Mouse (Mus musculus): ENCODE results near the gene Trhde. TPM values are rescaled to one million over a fixed set of nuclear protein-coding genes. Genes with fewer than 3 reads are reported as not detected.

Gene Trhde
- polyA plus RNA-seq, 1 experiment: 0.54 TPM

GRCm38 (mm10) chr10:114765914-114766313 is 36.2 kb downstream of the Trhde start:
- TF ChIP-seq POLR2A (IDR thresholded peaks at IDR 0.05; ENCODE audit: control insufficient read depth, low read depth, low read length): no peak
- no peak for TF ChIP-seq CTCF (IDR thresholded peaks at IDR 0.05; ENCODE audit: control insufficient read depth, insufficient read depth, insufficient replicate concordance, low read depth, low read length)
- H3K36me3 ChIP-seq (ENCODE audit: control insufficient read depth, insufficient read depth, low read length): no peaks in the 10 kb centered on the region
- H3K4me1 ChIP-seq (ENCODE audit: control insufficient read depth, insufficient read depth, low read length): no peaks in the 10 kb centered on the region
- no peak overlapping the region for H3K27ac ChIP-seq (ENCODE audit: control insufficient read depth, insufficient read depth, low read depth, low read length)
- H3K27me3 ChIP-seq (ENCODE audit: control insufficient read depth, insufficient read depth, low read length): no peaks in the 10 kb centered on the region
- H3K4me3 ChIP-seq (ENCODE audit: control insufficient read depth, low read depth, low read length): no peak overlapping the region

GRCm38 (mm10) chr10:114762125-114762524 is 40.0 kb downstream of the Trhde start:
- TF ChIP-seq CTCF (IDR thresholded peaks at IDR 0.05; ENCODE audit: control insufficient read depth, insufficient read depth, insufficient replicate concordance, low read depth, low read length) (no peak), POLR2A (IDR thresholded peaks at IDR 0.05; ENCODE audit: control insufficient read depth, low read depth, low read length) (no peak)
- Histone ChIP-seq H3K27ac (ENCODE audit: control insufficient read depth, insufficient read depth, low read depth, low read length) (no peak overlapping the region), H3K4me3 (ENCODE audit: control insufficient read depth, low read depth, low read length) (no peak overlapping the region), H3K36me3 (ENCODE audit: control insufficient read depth, insufficient read depth, low read length) (no peaks in the 10 kb centered on the region), H3K4me1 (ENCODE audit: control insufficient read depth, insufficient read depth, low read length) (no peaks in the 10 kb centered on the region), H3K27me3 (ENCODE audit: control insufficient read depth, insufficient read depth, low read length) (no peaks in the 10 kb centered on the region)

GRCm38 (mm10) chr10:114759240-114759639 is 42.9 kb downstream of the Trhde start:
- H3K27me3 ChIP-seq (ENCODE audit: control insufficient read depth, insufficient read depth, low read length): no peaks in the 10 kb centered on the region
- no peak for TF ChIP-seq POLR2A (IDR thresholded peaks at IDR 0.05; ENCODE audit: control insufficient read depth, low read depth, low read length)
- TF ChIP-seq CTCF (IDR thresholded peaks at IDR 0.05; ENCODE audit: control insufficient read depth, insufficient read depth, insufficient replicate concordance, low read depth, low read length): no peak
- H3K27ac ChIP-seq (ENCODE audit: control insufficient read depth, insufficient read depth, low read depth, low read length): no peak overlapping the region
- H3K4me1 ChIP-seq (ENCODE audit: control insufficient read depth, insufficient read depth, low read length): no peaks in the 10 kb centered on the region
- H3K4me3 ChIP-seq (ENCODE audit: control insufficient read depth, low read depth, low read length): no peak overlapping the region
- no peaks in the 10 kb centered on the region for H3K36me3 ChIP-seq (ENCODE audit: control insufficient read depth, insufficient read depth, low read length)

GRCm38 (mm10) chr10:114758614-114759013 is 43.5 kb downstream of the Trhde start:
- TF ChIP-seq CTCF (IDR thresholded peaks at IDR 0.05; ENCODE audit: control insufficient read depth, insufficient read depth, insufficient replicate concordance, low read depth, low read length) (no peak), POLR2A (IDR thresholded peaks at IDR 0.05; ENCODE audit: control insufficient read depth, low read depth, low read length) (no peak)
- Histone ChIP-seq H3K4me1 (ENCODE audit: control insufficient read depth, insufficient read depth, low read length) (no peaks in the 10 kb centered on the region), H3K27ac (ENCODE audit: control insufficient read depth, insufficient read depth, low read depth, low read length) (no peak overlapping the region), H3K4me3 (ENCODE audit: control insufficient read depth, low read depth, low read length) (no peak overlapping the region), H3K36me3 (ENCODE audit: control insufficient read depth, insufficient read depth, low read length) (no peaks in the 10 kb centered on the region), H3K27me3 (ENCODE audit: control insufficient read depth, insufficient read depth, low read length) (no peaks in the 10 kb centered on the region)

- H3K27me3 ChIP-seq (ENCODE audit: control insufficient read depth, insufficient read depth, low read length): no peaks in the 10 kb centered on the region
- TF ChIP-seq CTCF (IDR thresholded peaks at IDR 0.05; ENCODE audit: control insufficient read depth, insufficient read depth, insufficient replicate concordance, low read depth, low read length) (no peak), POLR2A (IDR thresholded peaks at IDR 0.05; ENCODE audit: control insufficient read depth, low read depth, low read length) (no peak)
- no peak overlapping the region for H3K4me3 ChIP-seq (ENCODE audit: control insufficient read depth, low read depth, low read length)
- H3K4me1 ChIP-seq (ENCODE audit: control insufficient read depth, insufficient read depth, low read length): no peaks in the 10 kb centered on the region
- no peaks in the 10 kb centered on the region for H3K36me3 ChIP-seq (ENCODE audit: control insufficient read depth, insufficient read depth, low read length)
- no peak overlapping the region for H3K27ac ChIP-seq (ENCODE audit: control insufficient read depth, insufficient read depth, low read depth, low read length)
These were observed 59.1 kb downstream of the Trhde start for GRCm38 (mm10) chr10:114742755-114743705.

GRCm38 (mm10) chr10:114739916-114740315 is 62.2 kb downstream of the Trhde start:
- H3K27ac ChIP-seq (ENCODE audit: control insufficient read depth, insufficient read depth, low read depth, low read length): no peak overlapping the region
- TF ChIP-seq CTCF (IDR thresholded peaks at IDR 0.05; ENCODE audit: control insufficient read depth, insufficient read depth, insufficient replicate concordance, low read depth, low read length): no peak
- TF ChIP-seq POLR2A (IDR thresholded peaks at IDR 0.05; ENCODE audit: control insufficient read depth, low read depth, low read length): no peak
- H3K4me3 ChIP-seq (ENCODE audit: control insufficient read depth, low read depth, low read length): no peak overlapping the region
- no peaks in the 10 kb centered on the region for H3K4me1 ChIP-seq (ENCODE audit: control insufficient read depth, insufficient read depth, low read length)
- no peaks in the 10 kb centered on the region for H3K36me3 ChIP-seq (ENCODE audit: control insufficient read depth, insufficient read depth, low read length)
- H3K27me3 ChIP-seq (ENCODE audit: control insufficient read depth, insufficient read depth, low read length): no peaks in the 10 kb centered on the region

GRCm38 (mm10) chr10:114737581-114737980 is 64.5 kb downstream of the Trhde start:
- TF ChIP-seq CTCF (IDR thresholded peaks at IDR 0.05; ENCODE audit: control insufficient read depth, insufficient read depth, insufficient replicate concordance, low read depth, low read length): no peak
- no peak overlapping the region for H3K4me3 ChIP-seq (ENCODE audit: control insufficient read depth, low read depth, low read length)
- H3K4me1 ChIP-seq (ENCODE audit: control insufficient read depth, insufficient read depth, low read length): no peaks in the 10 kb centered on the region
- H3K27ac ChIP-seq (ENCODE audit: control insufficient read depth, insufficient read depth, low read depth, low read length): no peak overlapping the region
- no peaks in the 10 kb centered on the region for H3K36me3 ChIP-seq (ENCODE audit: control insufficient read depth, insufficient read depth, low read length)
- H3K27me3 ChIP-seq (ENCODE audit: control insufficient read depth, insufficient read depth, low read length): no peaks in the 10 kb centered on the region
